Mouse (Mus musculus): Measurements from ENCODE around the gene Rptor. TPM values are rescaled to one million over a fixed set of nuclear protein-coding genes. Genes with fewer than 3 reads are reported as not detected.

Gene Rptor
- polyA plus RNA-seq, 1 experiment from 2014 or later: 9.3 TPM

- Histone ChIP-seq H3K27ac (no peak overlapping the region), H3K9me3 (no peaks in the 10 kb centered on the region), H3K27me3 (replicated peaks) (no peaks in the 10 kb centered on the region), H3K4me2 (no peak overlapping the region), H3K9ac (no peak overlapping the region), H3K36me3 (no peaks in the 10 kb centered on the region), H3K4me3 (replicated peaks) (no peak overlapping the region), H3K4me1 (peaks cover 12% of the 10 kb centered on the region)
- ATAC-seq (ENCODE audit: insufficient read depth, low FRiP score, low read depth): no peak
- WGBS: 55% methylated on average over 3 of the region's 3 CpGs
Measured at GRCm38 (mm10) chr11:119631222-119631870, 28.6 kb downstream of the Rptor start.

DNA sequence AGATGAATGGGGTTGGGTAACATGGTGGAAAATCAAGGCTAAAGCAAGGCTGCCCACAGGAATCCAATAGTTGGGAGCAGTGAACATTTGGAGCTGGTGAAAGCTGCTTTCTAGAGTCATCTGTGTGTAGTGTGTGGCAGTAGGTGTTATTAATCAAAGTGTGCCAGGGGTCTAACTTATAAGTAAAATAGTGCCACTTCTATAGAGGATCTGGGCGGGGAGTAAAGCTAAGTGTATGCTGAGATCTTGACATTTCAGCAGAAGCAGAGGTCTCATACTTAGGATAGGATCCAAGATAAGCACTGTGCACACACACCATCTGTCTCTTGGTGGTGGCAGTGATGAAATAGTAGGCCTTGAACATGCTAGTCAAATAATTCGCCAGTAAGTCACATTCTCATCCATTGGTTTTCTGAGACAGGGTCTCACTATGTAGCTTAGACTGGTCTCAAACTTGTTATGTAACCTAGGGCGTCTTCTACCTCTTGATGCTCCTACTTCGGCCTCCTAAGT lies 33.7 kb downstream of the Rptor start:
- Histone ChIP-seq H3K4me2 (no peak overlapping the region), H3K9ac (no peak overlapping the region), H3K4me3 (replicated peaks) (no peak overlapping the region), H3K4me1 (0 out of 2 replicates have a peak, but pooled peaks cover 1% of the 10 kb centered on the region), H3K27me3 (replicated peaks) (no peaks in the 10 kb centered on the region), H3K9me3 (no peaks in the 10 kb centered on the region), H3K36me3 (no peaks in the 10 kb centered on the region), H3K27ac (no peak overlapping the region)
- ATAC-seq (ENCODE audit: insufficient read depth, low FRiP score, low read depth): no peak
- WGBS: 86% methylated on average over 4 of the region's 4 CpGs

DNA sequence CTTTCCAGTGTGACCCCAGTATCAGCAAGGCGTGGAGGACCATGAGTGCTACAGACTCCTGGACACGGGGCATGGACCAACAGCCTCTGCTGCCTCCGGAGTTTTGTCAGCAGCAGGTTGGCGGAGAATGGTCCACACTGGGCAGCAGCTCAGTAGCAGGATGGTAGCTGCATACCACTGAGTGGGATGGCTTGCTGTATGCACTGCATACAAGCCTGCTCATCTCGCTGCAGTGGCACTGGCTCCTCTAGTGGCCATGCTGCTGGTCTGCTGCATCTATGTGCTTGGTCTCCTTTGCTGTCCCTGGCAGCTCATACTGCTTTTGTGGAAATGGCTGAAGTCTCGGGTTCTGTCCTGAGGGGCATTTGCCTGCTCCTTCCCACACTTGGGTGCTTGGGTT lies 34.8 kb downstream of the Rptor start:
- Histone ChIP-seq H3K9ac (no peak overlapping the region), H3K4me1 (no peaks in the 10 kb centered on the region), H3K9me3 (no peaks in the 10 kb centered on the region), H3K27ac (no peak overlapping the region), H3K27me3 (replicated peaks) (no peaks in the 10 kb centered on the region), H3K4me2 (no peak overlapping the region), H3K4me3 (replicated peaks) (no peak overlapping the region), H3K36me3 (no peaks in the 10 kb centered on the region)
- ATAC-seq (ENCODE audit: insufficient read depth, low FRiP score, low read depth): no peak
- 70% methylated on average over 6 of the region's 6 CpGs for WGBS

DNA sequence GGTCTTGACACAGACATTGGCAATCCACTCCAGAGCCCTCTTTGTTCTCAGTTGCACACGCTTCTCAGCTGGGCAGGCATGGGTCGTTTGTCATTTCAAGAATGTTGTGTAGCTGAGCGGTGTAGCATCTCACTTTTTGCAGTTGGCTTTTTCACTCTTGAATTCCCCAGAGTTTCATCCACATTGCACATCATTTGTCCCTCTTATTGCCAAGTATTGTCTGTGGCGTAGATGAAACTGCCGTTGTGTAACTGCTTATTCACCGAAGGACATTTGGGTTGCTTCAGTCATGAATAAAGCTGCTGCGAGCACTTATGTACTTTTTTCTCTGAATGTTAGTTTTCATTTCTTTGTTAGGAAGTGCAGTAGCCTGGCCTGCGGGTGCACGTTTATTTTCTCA lies 37.8 kb downstream of the Rptor start:
- no peaks in the 10 kb centered on the region for H3K27me3 ChIP-seq (replicated peaks)
- no peak overlapping the region for H3K27ac ChIP-seq
- no peaks in the 10 kb centered on the region for H3K9me3 ChIP-seq
- H3K4me2 ChIP-seq: no peak overlapping the region
- H3K9ac ChIP-seq: no peak overlapping the region
- no peak for ATAC-seq (ENCODE audit: insufficient read depth, low FRiP score, low read depth)
- H3K36me3 ChIP-seq: no peaks in the 10 kb centered on the region
- no peaks in the 10 kb centered on the region for H3K4me1 ChIP-seq
- 59% methylated on average over 9 of the region's 9 CpGs for WGBS
- H3K4me3 ChIP-seq (replicated peaks): no peak overlapping the region

GRCm38 (mm10) chr11:119641831-119642381 lies 39.2 kb downstream of the Rptor start:
- Histone ChIP-seq H3K4me1 (no peaks in the 10 kb centered on the region), H3K9ac (no peak overlapping the region), H3K4me3 (replicated peaks) (no peak overlapping the region), H3K27me3 (replicated peaks) (no peaks in the 10 kb centered on the region), H3K27ac (no peak overlapping the region), H3K9me3 (no peaks in the 10 kb centered on the region), H3K36me3 (no peaks in the 10 kb centered on the region), H3K4me2 (no peak overlapping the region)
- ATAC-seq (ENCODE audit: insufficient read depth, low FRiP score, low read depth): no peak
- WGBS: 86% methylated on average over 9 of the region's 9 CpGs

- no peaks in the 10 kb centered on the region for H3K4me1 ChIP-seq
- no peaks in the 10 kb centered on the region for H3K36me3 ChIP-seq
- 83% methylated on average over 7 of the region's 7 CpGs for WGBS
- H3K27me3 ChIP-seq (replicated peaks): no peaks in the 10 kb centered on the region
- H3K9ac ChIP-seq: no peak overlapping the region
- H3K4me3 ChIP-seq (replicated peaks): no peak overlapping the region
- H3K4me2 ChIP-seq: no peak overlapping the region
- H3K9me3 ChIP-seq: no peaks in the 10 kb centered on the region
- no peak overlapping the region for H3K27ac ChIP-seq
- ATAC-seq (ENCODE audit: insufficient read depth, low FRiP score, low read depth): no peak; the same call in 1 of the 2 replicates
Measured at GRCm38 (mm10) chr11:119643347-119643746, 40.6 kb downstream of the Rptor start.

DNA sequence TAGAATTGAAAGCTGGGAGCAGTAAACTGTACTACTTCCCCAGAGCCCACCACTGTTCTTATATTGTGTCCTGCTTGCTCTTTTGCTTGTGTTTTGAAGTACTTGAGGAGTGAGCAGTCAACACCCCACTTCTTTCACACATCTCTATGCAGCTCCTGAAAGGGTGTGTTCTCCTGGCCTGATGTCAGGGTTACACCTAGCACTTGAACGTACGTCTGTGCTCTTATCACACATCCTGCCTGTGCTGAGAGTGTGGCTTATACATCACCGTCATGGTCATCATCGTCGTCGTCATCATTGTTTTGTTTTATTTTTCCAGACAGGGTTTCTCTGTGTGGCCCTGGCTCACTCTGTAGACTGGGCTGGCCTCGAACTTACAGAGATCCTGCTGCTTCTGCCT lies 41.4 kb downstream of the Rptor start:
- no peaks in the 10 kb centered on the region for H3K4me1 ChIP-seq
- H3K9ac ChIP-seq: no peak overlapping the region
- H3K27ac ChIP-seq: no peak overlapping the region
- no peak for ATAC-seq (ENCODE audit: insufficient read depth, low FRiP score, low read depth)
- no peak overlapping the region for H3K4me3 ChIP-seq (replicated peaks)
- no peaks in the 10 kb centered on the region for H3K36me3 ChIP-seq
- H3K27me3 ChIP-seq (replicated peaks): no peaks in the 10 kb centered on the region
- no peak overlapping the region for H3K4me2 ChIP-seq
- 56% methylated on average over 7 of the region's 7 CpGs for WGBS
- H3K9me3 ChIP-seq: no peaks in the 10 kb centered on the region

GRCm38 (mm10) chr11:119644612-119645379 lies 42.1 kb downstream of the Rptor start:
- WGBS: 78% methylated on average over 14 of the region's 14 CpGs
- H3K4me1 ChIP-seq: no peaks in the 10 kb centered on the region
- H3K4me2 ChIP-seq: no peak overlapping the region
- no peaks in the 10 kb centered on the region for H3K36me3 ChIP-seq
- no peak overlapping the region for H3K9ac ChIP-seq
- H3K4me3 ChIP-seq (replicated peaks): no peak overlapping the region
- H3K27ac ChIP-seq: no peak overlapping the region
- no peaks in the 10 kb centered on the region for H3K9me3 ChIP-seq
- ATAC-seq (ENCODE audit: insufficient read depth, low FRiP score, low read depth): no peak
- no peaks in the 10 kb centered on the region for H3K27me3 ChIP-seq (replicated peaks)

DNA sequence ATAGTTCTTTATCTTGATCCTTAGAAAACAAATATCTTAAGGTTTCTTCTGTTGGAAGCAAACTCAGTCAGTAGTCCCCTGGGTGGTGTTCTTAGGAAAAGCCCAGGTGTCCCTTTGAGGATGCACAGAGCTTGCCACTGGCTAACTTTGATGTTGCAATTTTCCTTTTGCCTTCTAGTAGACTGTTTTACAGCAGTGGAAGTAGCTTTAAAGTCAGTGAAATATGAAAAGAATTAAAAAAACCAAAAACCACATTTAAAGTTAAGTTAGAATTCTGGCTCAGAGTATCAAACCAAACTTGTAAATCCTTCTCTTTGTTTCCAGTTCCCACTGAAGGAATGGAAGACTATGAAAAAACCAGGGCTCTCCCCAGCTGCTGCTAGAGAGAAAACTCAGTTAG lies 47.8 kb downstream of the Rptor start:
- no peaks in the 10 kb centered on the region; the same call in 1 of the 2 replicates for H3K4me1 ChIP-seq
- no peaks in the 10 kb centered on the region for H3K27me3 ChIP-seq (replicated peaks)
- no peak overlapping the region for H3K27ac ChIP-seq
- H3K36me3 ChIP-seq: no peaks in the 10 kb centered on the region
- no peak overlapping the region for H3K9ac ChIP-seq
- H3K9me3 ChIP-seq: no peaks in the 10 kb centered on the region
- ATAC-seq (ENCODE audit: insufficient read depth, low FRiP score, low read depth): no peak
- H3K4me3 ChIP-seq (replicated peaks): no peak overlapping the region
- no peak overlapping the region for H3K4me2 ChIP-seq

GRCm38 (mm10) chr11:119653336-119653735 lies 50.6 kb downstream of the Rptor start:
- Histone ChIP-seq H3K4me3 (replicated peaks) (no peak overlapping the region), H3K9me3 (no peaks in the 10 kb centered on the region), H3K36me3 (no peaks in the 10 kb centered on the region), H3K27me3 (replicated peaks) (no peaks in the 10 kb centered on the region), H3K9ac (no peak overlapping the region), H3K4me2 (no peak overlapping the region), H3K4me1 (no peaks in the 10 kb centered on the region; the same call in 1 of the 2 replicates), H3K27ac (no peak overlapping the region)
- ATAC-seq (ENCODE audit: insufficient read depth, low FRiP score, low read depth): no peak
- WGBS: 86% methylated on average over 9 of the region's 9 CpGs

GRCm38 (mm10) chr11:119657534-119657933 lies 54.8 kb downstream of the Rptor start:
- H3K9ac ChIP-seq: no peak overlapping the region
- H3K9me3 ChIP-seq: no peaks in the 10 kb centered on the region
- H3K4me1 ChIP-seq: no peaks in the 10 kb centered on the region; the same call in 1 of the 2 replicates
- no peaks in the 10 kb centered on the region for H3K27me3 ChIP-seq (replicated peaks)
- 70% methylated on average over 6 of the region's 6 CpGs for WGBS
- no peak for ATAC-seq (ENCODE audit: insufficient read depth, low FRiP score, low read depth)
- no peak overlapping the region for H3K4me3 ChIP-seq (replicated peaks)
- no peaks in the 10 kb centered on the region for H3K36me3 ChIP-seq
- H3K27ac ChIP-seq: no peak overlapping the region
- no peak overlapping the region for H3K4me2 ChIP-seq

DNA sequence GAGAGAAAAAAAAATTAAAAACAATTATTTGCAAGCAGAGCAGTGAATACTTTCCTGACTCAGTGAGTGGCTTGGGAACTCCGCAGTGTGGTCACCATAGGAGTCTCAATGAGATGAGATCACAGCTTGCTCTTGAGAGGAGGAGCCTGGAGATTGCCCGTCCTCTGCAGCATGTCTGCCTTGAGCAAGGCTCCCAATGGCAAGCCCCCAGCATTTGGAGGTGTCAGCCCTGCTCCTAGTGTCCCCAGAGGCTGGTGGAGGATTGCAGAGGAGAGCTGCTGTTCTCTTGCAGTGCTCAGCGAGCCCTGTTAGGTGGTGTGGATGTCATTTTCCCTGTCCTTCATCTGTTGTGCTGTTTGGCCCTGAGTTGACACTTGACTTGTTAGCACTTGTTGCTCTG lies 56.6 kb downstream of the Rptor start:
- ATAC-seq (ENCODE audit: insufficient read depth, low FRiP score, low read depth): no peak
- H3K27ac ChIP-seq: no peak overlapping the region
- H3K36me3 ChIP-seq: no peaks in the 10 kb centered on the region
- WGBS: 83% methylated on average over 3 of the region's 3 CpGs
- no peaks in the 10 kb centered on the region for H3K27me3 ChIP-seq (replicated peaks)
- H3K9me3 ChIP-seq: no peaks in the 10 kb centered on the region
- H3K4me3 ChIP-seq (replicated peaks): no peak overlapping the region
- H3K9ac ChIP-seq: no peak overlapping the region
- H3K4me2 ChIP-seq: no peak overlapping the region
- peaks cover 4% of the 10 kb centered on the region; the same call in 1 of the 2 replicates for H3K4me1 ChIP-seq
